Mouse (Mus musculus) cerebellum, adult (tissue): ENCODE measurements around the gene Otx1.

Experiments
- ATAC-seq: cut with Nextera tagmentation; 2 replicates; pipeline ENCODE4 v1.9.2; 2017; ENCODE audit warnings: mild to moderate bottlenecking, moderate library complexity, mixed read lengths; ENCODE audit not compliant: insufficient number of reproducible peaks, low FRiP score, low TSS enrichment

Gene Otx1

GRCm38 (mm10) chr11:22000316-22001076, 2.2 kb downstream of the Otx1 start:
- ATAC-seq: no peak

- ATAC-seq: no peak
These were observed 3.0 kb downstream of the Otx1 start for GRCm38 (mm10) chr11:21999396-22000315.

GRCm38 (mm10) chr11:21998141-21999047, 4.3 kb downstream of the Otx1 start:
- no peak for ATAC-seq

GRCm38 (mm10) chr11:21997561-21998140, 5.0 kb downstream of the Otx1 start:
- ATAC-seq: no peak

GRCm38 (mm10) chr11:21996661-21997560, 5.8 kb downstream of the Otx1 start:
- ATAC-seq: no peak

- ATAC-seq: no peak
These were observed 6.4 kb downstream of the Otx1 start for GRCm38 (mm10) chr11:21996325-21996647.

GRCm38 (mm10) chr11:21995534-21996324, 7.0 kb downstream of the Otx1 start:
- no peak for ATAC-seq

GRCm38 (mm10) chr11:21994377-21995370, 8.0 kb downstream of the Otx1 start:
- no peak for ATAC-seq

GRCm38 (mm10) chr11:21993597-21994376, 8.9 kb downstream of the Otx1 start:
- ATAC-seq: no peak

GRCm38 (mm10) chr11:21992761-21993596, 9.7 kb downstream of the Otx1 start:
- no peak for ATAC-seq

- no peak for ATAC-seq
These were observed 14.2 kb downstream of the Otx1 start for GRCm38 (mm10) chr11:21988398-21988946.

GRCm38 (mm10) chr11:21985118-21985517, 17.6 kb downstream of the Otx1 start:
- no peak for ATAC-seq

GRCm38 (mm10) chr11:21974005-21974531, 28.6 kb downstream of the Otx1 start:
- ATAC-seq: no peak

GRCm38 (mm10) chr11:21973597-21973996, 29.1 kb downstream of the Otx1 start:
- ATAC-seq: no peak

- no peak for ATAC-seq
These were observed 33.8 kb downstream of the Otx1 start for GRCm38 (mm10) chr11:21968922-21969321.
